Mouse (Mus musculus) spleen, adult 2 months (tissue): ENCODE data around the gene Ppp1r3d.

Experiments used
- CTCF ChIP-seq: fragments of 200-500 bp; IDR thresholded peaks from 2 replicates; pipeline ENCODE4 v1.5.1; 2011; ENCODE audit warnings: mild to moderate bottlenecking, inconsistent platforms; ENCODE audit not compliant: insufficient read depth, insufficient read length, insufficient replicate concordance; ENCODE audit errors: extremely low read depth
- POLR2A ChIP-seq: fragments of 200-500 bp; IDR thresholded peaks from 2 replicates; pipeline ENCODE4 v1.6.1; 2011; ENCODE audit warnings: low read depth, low read length, inconsistent platforms

GRCm38 (mm10) chr2:178410286-178410685 is 4.0 kb downstream of the Ppp1r3d start:
- TF ChIP-seq POLR2A: no peak
- no peak for TF ChIP-seq CTCF
